Mouse (Mus musculus): ENCODE results near the gene Tinf2.

- TF ChIP-seq POLR2A (IDR thresholded peaks at IDR 0.05; ENCODE audit: control insufficient read depth, low read depth, low read length) (no peak), CTCF (IDR thresholded peaks at IDR 0.05; ENCODE audit: control insufficient read depth, insufficient read depth, insufficient replicate concordance, low read depth, low read length) (no peak)
These were observed 33.3 kb upstream of the Tinf2 start for GRCm38 (mm10) chr14:55714893-55715292.

All from testis, adult 2 months (tissue).